Mouse (Mus musculus) kidney, postnatal 0 days (tissue): ENCODE data around the gene Foxf2. TPM values are rescaled to one million over a fixed set of nuclear protein-coding genes. Genes with fewer than 3 reads are reported as not detected.

Source experiments
- ATAC-seq: fragments of 200-750 bp; cut with Nextera tagmentation; replicated peaks from 2 replicates; pipeline ENCODE4 v1.8.0; 2017; ENCODE audit warnings: low read depth, moderate number of reproducible peaks, moderate TSS enrichment, moderate library complexity; ENCODE audit not compliant: low FRiP score
- DNase-seq: peaks from one replicate; pipeline ENCODE4 v3.0.0-alpha.2; 2016; ENCODE audit warnings: low spot score
- H3K27ac ChIP-seq: fragments of 300-500 bp; sonication (generic); 2 replicates; pipeline ENCODE4 v1.5.1; 2014; ENCODE audit warnings: mild to moderate bottlenecking
- H3K27me3 ChIP-seq: fragments of 300-500 bp; sonication (generic); 2 replicates; pipeline ENCODE4 v1.6.1; 2014; ENCODE audit warnings: low read length, mixed read lengths; ENCODE audit not compliant: insufficient read depth
- H3K36me3 ChIP-seq: fragments of 300-500 bp; sonication (generic); 2 replicates; pipeline ENCODE4 v1.6.1; 2014; ENCODE audit warnings: low read length, mixed read lengths; ENCODE audit not compliant: insufficient read depth
- H3K4me1 ChIP-seq: fragments of 300-500 bp; sonication (generic); replicated peaks from 2 replicates; pipeline ENCODE4 v1.6.1; 2014; ENCODE audit warnings: antibody characterized with exemption, low read length, mixed read lengths; ENCODE audit not compliant: insufficient read depth
- H3K4me2 ChIP-seq: fragments of 300-500 bp; sonication (generic); 2 replicates; pipeline ENCODE4 v1.6.1; 2014; ENCODE audit warnings: mild to moderate bottlenecking, low read length, moderate library complexity, mixed read lengths
- H3K4me3 ChIP-seq: fragments of 300-500 bp; sonication (generic); replicated peaks from 2 replicates; pipeline ENCODE4 v1.5.1; 2014; ENCODE audit warnings: low read depth, low read length
- H3K9ac ChIP-seq: fragments of 300-500 bp; sonication (generic); 2 replicates; pipeline ENCODE4 v1.6.1; 2014; ENCODE audit warnings: low read depth, low read length
- H3K9me3 ChIP-seq: fragments of 300-500 bp; sonication (generic); replicated peaks from 2 replicates; pipeline ENCODE4 v1.6.1; 2016; ENCODE audit warnings: low read length, inconsistent platforms, mixed read lengths
- CTCF ChIP-seq: IDR thresholded peaks from 2 replicates; pipeline ENCODE4 v1.5.1; 2016; ENCODE audit warnings: antibody characterized with exemption, low read depth, mild to moderate bottlenecking, moderate library complexity
- WGBS: fragments of 180-500 bp; shearing (Covaris S2); extraction: QIAGEN DNeasy Blood & Tissue Kit; methylation state at CpG from one replicate; pipeline ENCODE4 v1.1.7; 2014; 5-methylcytosine and 5-hydroxymethylcytosine counted together
- polyA plus RNA-seq: library from polyadenylated mRNA; unstranded; fragments of >200 nt; fragmentation: Nextera tagmentation; extraction: Ambion mirVana; gene quantifications from 2 replicates; pipeline ENCODE4 v1.2.1, GENCODE M21; 2015

Foxf2 gene
- polyA plus RNA-seq, 1 experiment from 2014 or later = not detected

- Histone ChIP-seq H3K36me3 (no peaks in the 10 kb centered on the region), H3K4me1 (peaks cover 15% of the 10 kb centered on the region), H3K9ac (no peak overlapping the region), H3K27ac (no peak overlapping the region), H3K4me3 (no peak overlapping the region), H3K9me3 (no peaks in the 10 kb centered on the region), H3K27me3 (peaks cover 93% of the 10 kb centered on the region), H3K4me2 (no peak overlapping the region)
- WGBS = 15% methylated on average over 8 of the region's 8 CpGs
- DNase-seq = no peak
- TF ChIP-seq CTCF = no peak
- no peak for ATAC-seq
Measured at GRCm38 (mm10) chr13:31627864-31628690, 2.5 kb downstream of the Foxf2 start.

- Histone ChIP-seq H3K4me2 (peak overlapping the region; percentile 70), H3K27ac (no peak overlapping the region), H3K36me3 (no peaks in the 10 kb centered on the region), H3K4me1 (peaks cover 15% of the 10 kb centered on the region), H3K4me3 (peak overlapping the region; percentile 45), H3K9me3 (no peaks in the 10 kb centered on the region), H3K9ac (no peak overlapping the region), H3K27me3 (peaks cover 91% of the 10 kb centered on the region)
- no peak for TF ChIP-seq CTCF
- DNase-seq (no peak), ATAC-seq (no peak)
- 11% methylated on average over 14 of the region's 14 CpGs for WGBS
Measured at GRCm38 (mm10) chr13:31628691-31629180, 3.1 kb downstream of the Foxf2 start.

- H3K4me2 ChIP-seq = peak overlapping the region; percentile 70
- no peaks in the 10 kb centered on the region for H3K9me3 ChIP-seq
- H3K9ac ChIP-seq = peak overlapping the region; percentile 23; the same call in 1 of the 2 replicates
- H3K27ac ChIP-seq = no peak overlapping the region
- 1% methylated on average over 40 of the region's 40 CpGs for WGBS
- DNase-seq (no peak), ATAC-seq (no peak)
- peaks cover 15% of the 10 kb centered on the region for H3K4me1 ChIP-seq
- H3K4me3 ChIP-seq = peak overlapping the region; percentile 45
- peaks cover 87% of the 10 kb centered on the region for H3K27me3 ChIP-seq
- H3K36me3 ChIP-seq = no peaks in the 10 kb centered on the region
- TF ChIP-seq CTCF = no peak
Measured at GRCm38 (mm10) chr13:31629321-31629851, 3.8 kb downstream of the Foxf2 start.

- no peak for DNase-seq
Measured at GRCm38 (mm10) chr13:31630051-31630450, 4.4 kb downstream of the Foxf2 start.

GRCm38 (mm10) chr13:31630551-31630950 lies 4.9 kb downstream of the Foxf2 start:
- no peak for DNase-seq
- Histone ChIP-seq H3K4me1 (peaks cover 13% of the 10 kb centered on the region), H3K9ac (no peak overlapping the region), H3K4me3 (no peak overlapping the region), H3K4me2 (no peak overlapping the region), H3K9me3 (no peaks in the 10 kb centered on the region), H3K27me3 (peaks cover 76% of the 10 kb centered on the region), H3K36me3 (no peaks in the 10 kb centered on the region), H3K27ac (no peak overlapping the region)
- no peak for ATAC-seq
- 11% methylated on average over 10 of the region's 10 CpGs for WGBS
- TF ChIP-seq CTCF = no peak

More at GRCm38 (mm10) chr13:31630051-31630450, 4.4 kb downstream of the Foxf2 start:
- peak overlapping the region; percentile 45; the same call in 1 of the 2 replicates for H3K4me3 ChIP-seq
- 13% methylated on average over 12 of the region's 12 CpGs for WGBS
- ATAC-seq = no peak
- H3K36me3 ChIP-seq = no peaks in the 10 kb centered on the region
- TF ChIP-seq CTCF = no peak
- H3K9me3 ChIP-seq = no peaks in the 10 kb centered on the region
- H3K27ac ChIP-seq = no peak overlapping the region
- no peak overlapping the region for H3K9ac ChIP-seq
- H3K4me1 ChIP-seq = peaks cover 15% of the 10 kb centered on the region
- peak overlapping the region; percentile 70 for H3K4me2 ChIP-seq
- peaks cover 81% of the 10 kb centered on the region for H3K27me3 ChIP-seq

- H3K27ac ChIP-seq = no peak overlapping the region
- peaks cover 5% of the 10 kb centered on the region for H3K4me1 ChIP-seq
- no peak for DNase-seq
- H3K4me3 ChIP-seq = no peak overlapping the region
- peaks cover 68% of the 10 kb centered on the region for H3K27me3 ChIP-seq
- no peak overlapping the region for H3K4me2 ChIP-seq
- no peaks in the 10 kb centered on the region for H3K9me3 ChIP-seq
- no peaks in the 10 kb centered on the region for H3K36me3 ChIP-seq
- no peak for TF ChIP-seq CTCF
- 20% methylated on average over 3 of the region's 3 CpGs for WGBS
- no peak for ATAC-seq
- H3K9ac ChIP-seq = no peak overlapping the region
Measured at GRCm38 (mm10) chr13:31631291-31631690, 5.7 kb downstream of the Foxf2 start.
